Mouse (Mus musculus) gastrocnemius, postnatal 14 days (tissue): ENCODE measurements around the gene Zbtb3. TPM values are rescaled to one million over a fixed set of nuclear protein-coding genes. Genes with fewer than 3 reads are reported as not detected.
A peak's percentile ranks its signal among the peaks of the same experiment; 100 is the strongest.

ENCODE experiments used
- DNase-seq: peaks from one replicate; pipeline ENCODE4 v3.0.0; 2021; ENCODE audit warnings: mixed read lengths
- intact Hi-C: fragments of 180-260 bp; cut with DNase I; formaldehyde crosslinking; loops from one replicate; pipeline ENCODE4 v1.15.1; 2025; ENCODE audit warnings: low total_unique reads
- long read RNA-seq, 2 experiments: library from polyadenylated mRNA; stranded (forward); transcript quantifications; one replicate each; pipeline ENCODE4 v2.0.0; 2021
- total RNA-seq, 2 experiments: library from RNA; stranded (reverse); gene quantifications; 2 replicates each; pipeline ENCODE4 v1.2.3; 2021

Gene Zbtb3
- 1 to 10 TPM in 1 of 2 experiments, under 1 TPM in 1; 0.62 to 1.5 TPM for total RNA-seq
- long read RNA-seq, experiment 1 = 0 reads
- long read RNA-seq, experiment 2 = 0 reads

- peak; percentile 92 for DNase-seq
- intact Hi-C loops = no loop called here
These were observed at the start of gene Zbtb3 for GRCm38 (mm10) chr19:8802130-8802821. Gene Zbtb3, plus strand, starts transcription at chr19:8802555.

DNA sequence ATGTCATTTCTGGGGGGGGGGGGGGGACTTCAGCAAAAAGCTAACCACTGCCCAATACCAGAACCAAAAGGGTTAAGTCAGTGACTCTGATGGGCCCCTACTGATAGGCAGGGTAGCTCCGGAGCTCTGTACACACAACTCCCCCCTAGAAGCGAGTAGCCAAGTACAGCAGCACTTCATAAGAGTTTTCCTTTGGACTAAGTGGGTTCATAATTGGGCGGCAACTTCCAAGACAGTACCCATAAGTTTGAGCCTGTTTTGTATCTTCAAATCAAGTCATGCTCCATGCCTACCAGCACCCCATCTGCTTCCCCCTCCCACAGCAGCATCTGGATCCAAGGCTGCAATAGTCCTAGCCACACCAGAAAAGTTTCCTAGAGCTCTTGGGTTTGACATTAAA, 46.7 kb upstream of the Zbtb3 start:
- DNase-seq = no peak
- intact Hi-C loops = no loop called here

GRCm38 (mm10) chr19:8756635-8757387, 45.5 kb upstream of the Zbtb3 start, which contains the start of gene Nxf1:
Gene Nxf1, plus strand, starts transcription at chr19:8757073.
- DNase-seq = peak; percentile 94
- intact Hi-C loops = no loop called here

DNA sequence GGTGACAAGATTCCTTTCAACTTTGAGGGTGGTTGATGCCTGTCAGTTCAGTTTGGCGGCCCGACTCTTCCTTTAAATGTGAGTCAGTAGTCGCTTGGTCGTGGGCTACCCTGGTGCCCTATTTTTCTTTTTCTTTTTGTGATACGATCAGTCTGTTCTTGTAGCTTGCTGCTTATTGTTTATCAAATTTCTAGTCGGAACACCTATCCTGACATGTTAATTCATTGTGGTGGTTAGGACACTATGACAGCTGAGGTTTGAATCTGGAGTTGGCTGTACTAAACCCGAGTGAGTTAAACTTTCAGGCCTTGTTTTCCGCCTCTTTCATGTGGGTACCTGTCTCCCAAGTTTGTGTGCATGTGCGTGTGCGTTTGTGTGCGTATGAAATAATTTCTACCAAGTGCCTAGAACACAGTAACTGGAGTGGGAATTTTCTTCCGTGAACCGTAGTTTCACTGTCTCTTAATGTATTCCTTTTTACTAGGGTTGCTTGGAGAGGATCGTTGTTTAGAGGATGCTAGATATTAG, 44.8 kb upstream of the Zbtb3 start:
- DNase-seq = no peak

DNA sequence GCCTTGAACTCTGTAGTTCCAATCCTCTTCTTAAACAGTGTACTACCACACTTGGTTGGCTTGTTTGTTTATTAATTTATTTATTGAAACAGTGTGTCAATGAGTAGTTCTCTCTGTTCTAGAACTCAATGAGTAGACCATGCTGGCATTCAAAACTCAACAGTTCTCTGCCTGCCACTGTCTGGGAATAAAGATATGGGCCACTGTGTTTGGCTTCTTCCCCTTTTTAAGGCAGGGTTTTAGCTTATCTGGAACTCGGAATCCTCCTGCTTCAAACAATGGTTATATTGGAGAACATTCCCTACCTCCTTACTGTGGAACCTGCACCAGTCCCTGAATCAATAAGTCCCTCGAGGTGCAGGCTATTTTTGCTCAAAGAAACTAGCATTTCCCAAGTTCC, 43.5 kb upstream of the Zbtb3 start:
- intact Hi-C loops = no loop called here
- DNase-seq = no peak

More for the DNA sequence above, 44.8 kb upstream of the Zbtb3 start:
- intact Hi-C loops = no loop called here

DNA sequence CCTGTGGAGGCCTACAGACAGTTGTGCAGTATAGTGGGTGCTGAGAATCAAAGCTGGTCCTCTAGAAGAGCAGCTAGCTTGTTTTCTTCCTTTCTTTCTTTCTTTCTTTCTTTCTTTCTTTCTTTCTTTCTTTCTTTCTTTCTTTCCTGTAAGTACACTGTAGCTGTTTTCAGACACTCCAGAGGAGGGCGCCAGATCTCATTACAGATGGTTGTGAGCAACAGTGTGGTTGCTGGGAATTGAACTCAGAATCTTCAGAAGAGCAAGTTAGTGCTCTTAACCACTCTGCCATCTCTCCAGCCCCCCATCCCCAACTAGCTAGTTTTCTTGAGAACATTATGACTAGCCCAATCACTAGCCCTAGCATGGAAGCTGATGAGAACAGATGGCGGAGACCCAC, 41.6 kb upstream of the Zbtb3 start:
- intact Hi-C loops = no loop called here
- no peak for DNase-seq

- no peak for DNase-seq
These were observed 39.1 kb upstream of the Zbtb3 start for GRCm38 (mm10) chr19:8763276-8763675.

DNA sequence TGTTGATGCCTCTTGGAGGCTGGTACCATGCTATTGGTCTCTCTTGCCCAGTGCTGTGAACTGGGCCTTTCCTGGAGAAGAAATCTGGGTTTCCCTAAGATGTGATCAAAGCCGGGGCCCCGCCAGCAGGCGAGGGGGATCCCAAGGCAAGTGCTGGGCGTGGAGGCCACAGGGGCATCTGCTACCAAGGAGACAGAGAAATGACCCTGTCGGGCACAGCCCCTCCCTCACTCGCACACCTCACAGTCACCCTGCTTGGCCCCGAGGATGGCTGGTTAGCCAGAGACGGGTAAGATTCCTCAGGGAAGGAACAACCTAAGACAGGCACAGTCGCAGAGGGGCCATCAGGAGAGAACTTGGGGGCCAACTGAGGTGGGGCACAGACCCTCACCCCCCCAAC, 36.8 kb upstream of the Zbtb3 start:
- intact Hi-C loops = no loop called here
- DNase-seq = no peak

More at GRCm38 (mm10) chr19:8763276-8763675, 39.1 kb upstream of the Zbtb3 start:
- intact Hi-C loops = no loop called here

DNA sequence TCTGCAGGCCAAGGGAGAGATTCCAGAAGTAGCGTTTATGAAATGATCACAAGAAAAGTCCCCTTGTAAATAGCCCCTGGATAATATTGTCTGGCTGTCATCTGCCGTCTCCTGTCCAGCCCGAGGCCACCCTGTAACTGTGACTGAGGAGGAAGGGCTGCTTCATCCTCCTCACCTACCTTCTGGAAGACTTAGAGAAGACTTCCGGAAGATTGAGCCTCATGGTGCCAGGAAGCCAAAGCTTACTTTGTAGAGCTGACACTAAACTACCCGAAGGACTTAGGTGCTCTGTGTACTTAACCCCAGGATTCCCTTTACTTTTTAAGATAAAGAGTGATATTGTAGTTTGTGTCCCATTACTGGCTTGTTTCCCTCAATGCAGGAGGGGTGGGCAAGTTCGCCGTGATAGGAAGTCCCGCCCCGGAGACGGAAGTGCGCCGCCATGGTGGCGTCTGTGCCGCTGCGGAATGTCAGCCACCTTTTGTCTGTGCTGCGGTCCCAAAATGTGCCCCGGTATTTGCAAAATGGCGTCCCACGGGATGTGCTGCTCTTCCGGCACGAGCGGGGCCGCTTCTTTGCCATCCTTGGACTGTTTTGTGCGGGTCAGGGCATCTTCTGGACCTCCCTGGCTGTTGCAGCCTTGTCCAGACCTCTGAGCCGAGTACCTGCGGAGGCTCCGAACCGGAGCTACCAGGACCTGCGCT, 31.6 kb upstream of the Zbtb3 start, which contains the start of gene Tmem223:
Gene Tmem223, plus strand, starts transcription at position 430 of the 704 bp plus-strand sequence.
- intact Hi-C loops = no loop called here

DNA sequence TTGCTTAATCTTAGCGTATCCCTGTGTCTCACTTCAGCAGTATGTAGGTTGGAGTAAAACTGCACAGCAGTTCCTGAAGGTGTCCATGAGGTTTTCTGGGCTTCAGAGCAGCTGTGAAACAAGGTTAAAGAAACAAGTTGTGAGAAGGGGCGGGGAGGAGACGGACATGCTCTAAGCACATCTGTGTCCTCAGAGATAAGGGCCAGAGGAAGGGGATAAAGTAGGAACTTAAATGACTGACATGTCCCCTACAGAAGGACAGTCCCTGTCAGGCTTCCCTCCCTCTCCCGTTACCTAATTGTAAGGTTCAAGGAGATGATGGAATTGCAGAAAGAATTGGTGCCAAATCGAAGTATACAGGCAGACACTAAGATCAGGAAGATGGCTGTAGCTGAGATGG, 29.4 kb upstream of the Zbtb3 start:
- DNase-seq = no peak
- intact Hi-C loops = no loop called here

More for the DNA sequence above, 31.6 kb upstream of the Zbtb3 start, which contains the start of gene Tmem223:
- DNase-seq = peak; percentile 84

DNA sequence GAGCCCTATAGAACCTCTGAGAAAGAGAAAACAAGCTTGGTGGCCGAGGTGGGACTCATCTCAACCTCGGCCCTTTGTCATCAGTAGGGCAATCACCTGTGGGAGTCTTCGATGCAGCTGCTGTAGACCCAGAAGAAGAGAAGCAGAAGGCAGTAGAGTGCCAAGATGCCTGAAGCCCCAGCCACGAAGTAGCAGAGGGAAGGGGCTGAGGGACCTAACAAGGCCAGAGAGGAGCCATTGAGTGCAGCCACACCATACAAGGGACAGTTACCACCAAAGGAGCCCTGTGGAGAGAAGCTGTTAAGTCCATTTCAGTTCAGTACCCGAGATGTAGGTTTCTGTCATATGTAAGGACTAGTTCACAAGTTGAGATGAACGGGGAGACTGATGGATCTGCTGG, 28.9 kb upstream of the Zbtb3 start:
- intact Hi-C loops = no loop called here
- no peak for DNase-seq

- peak; percentile 95 for DNase-seq
- intact Hi-C loops = no loop called here
These were observed 28.1 kb upstream of the Zbtb3 start, which contains the start of gene Tmem179b for GRCm38 (mm10) chr19:8774086-8774835. Gene Tmem179b, minus strand, starts transcription at chr19:8774467.

GRCm38 (mm10) chr19:8774951-8775421, 27.4 kb upstream of the Zbtb3 start:
- peak; percentile 26 for DNase-seq
- intact Hi-C loops = no loop called here

- peak; percentile 89 for DNase-seq
- intact Hi-C loops = no loop called here
These were observed 16.2 kb upstream of the Zbtb3 start, which contains the start of gene Taf6l for GRCm38 (mm10) chr19:8786008-8786781. Gene Taf6l, minus strand, starts transcription at chr19:8786417.

- no peak for DNase-seq
- intact Hi-C loops = no loop called here
These were observed 13.8 kb upstream of the Zbtb3 start for GRCm38 (mm10) chr19:8788521-8788920.

- no peak for DNase-seq
- intact Hi-C loops = no loop called here
These were observed 13.2 kb upstream of the Zbtb3 start for GRCm38 (mm10) chr19:8789171-8789570.

DNA sequence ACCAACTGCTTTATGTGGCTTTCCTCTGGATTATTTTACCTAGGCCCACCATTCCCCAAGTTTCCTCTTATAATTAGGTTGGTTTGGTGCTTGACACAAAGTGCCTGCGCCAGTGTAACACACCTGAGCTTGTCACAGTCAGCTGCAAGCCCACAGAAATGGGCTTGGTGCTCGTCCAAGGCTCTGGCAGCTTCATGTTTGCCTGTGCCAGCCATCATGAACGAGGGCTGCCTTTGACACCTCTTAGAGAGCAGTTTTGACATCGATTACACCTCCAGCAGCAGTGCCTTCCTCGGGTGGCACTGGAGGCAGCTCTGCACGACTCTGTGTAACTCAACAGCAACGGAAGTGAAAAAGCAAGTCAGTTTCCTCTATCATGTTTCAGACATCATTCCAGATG, 12.2 kb upstream of the Zbtb3 start:
- intact Hi-C loops = no loop called here
- DNase-seq = no peak

DNA sequence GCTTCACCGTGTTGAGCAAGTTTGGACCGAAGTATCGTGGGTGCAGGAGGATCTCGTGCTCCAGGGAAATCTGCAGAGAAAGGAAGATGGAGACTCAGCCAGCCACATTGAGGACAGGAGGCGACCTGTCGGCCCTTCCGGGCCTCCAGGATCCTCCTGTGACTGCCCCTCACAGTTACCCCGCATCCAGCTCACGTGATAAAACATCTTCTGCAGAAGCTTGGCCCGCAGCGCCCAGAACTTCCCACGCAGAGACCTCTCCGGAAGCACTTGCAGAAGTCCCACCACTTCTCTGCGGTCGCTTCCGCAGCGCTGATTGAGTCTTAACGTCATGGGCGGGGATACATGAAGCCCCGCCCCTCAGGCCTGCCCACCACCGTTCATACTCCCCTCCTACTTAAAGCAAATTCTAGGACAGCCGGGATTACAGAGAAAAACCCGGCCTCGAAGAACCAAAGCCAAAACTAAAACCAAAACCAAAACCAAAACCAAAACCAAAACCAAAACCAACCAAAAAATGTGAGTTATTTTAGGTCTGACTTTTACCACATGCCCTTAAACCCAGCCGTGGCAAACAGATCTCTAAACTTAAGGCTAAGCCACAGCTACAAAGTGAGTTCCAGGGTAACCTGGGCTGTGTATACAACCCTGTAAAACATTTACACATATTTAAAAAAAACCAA, 4.0 kb upstream of the Zbtb3 start, which contains the start of gene Polr2g:
Gene Polr2g, minus strand, starts transcription at position 314 of the 683 bp plus-strand sequence.
- peak; percentile 88 for DNase-seq
- intact Hi-C loops = no loop called here
